Mouse (Mus musculus): Measurements from ENCODE around the gene Hoxd8. TPM values are rescaled to one million over a fixed set of nuclear protein-coding genes. Genes with fewer than 3 reads are reported as not detected.

Gene Hoxd8
- polyA plus RNA-seq, 1 experiment from 2014 or later: 11.6 TPM

- H3K27ac ChIP-seq: peak overlapping the region; percentile 93
- no peaks in the 10 kb centered on the region for H3K36me3 ChIP-seq
- peak overlapping the region; percentile 52 for H3K4me3 ChIP-seq
- peaks cover 57% of the 10 kb centered on the region for H3K4me1 ChIP-seq
- peak; percentile 80 for DNase-seq (ENCODE audit: low spot score)
- WGBS: 2% methylated on average over 45 of the region's 45 CpGs
- H3K9me3 ChIP-seq (replicated peaks): no peaks in the 10 kb centered on the region
- H3K27me3 ChIP-seq (ENCODE audit: low read depth, poor library complexity, severe bottlenecking): peaks cover 66% of the 10 kb centered on the region
Measured at GRCm38 (mm10) chr2:74752431-74753174, 48.2 kb downstream of the Hoxd8 start.

- H3K4me1 ChIP-seq: peaks cover 51% of the 10 kb centered on the region
- H3K27ac ChIP-seq: peak overlapping the region; percentile 93
- peaks cover 64% of the 10 kb centered on the region for H3K27me3 ChIP-seq (ENCODE audit: low read depth, poor library complexity, severe bottlenecking)
- H3K36me3 ChIP-seq: no peaks in the 10 kb centered on the region
- WGBS: 1% methylated on average over 25 of the region's 25 CpGs
- peak overlapping the region; percentile 52 for H3K4me3 ChIP-seq
- no peaks in the 10 kb centered on the region for H3K9me3 ChIP-seq (replicated peaks)
- DNase-seq (ENCODE audit: low spot score): no peak
Measured at GRCm38 (mm10) chr2:74753175-74753523, 48.7 kb downstream of the Hoxd8 start.

- H3K4me1 ChIP-seq: peaks cover 46% of the 10 kb centered on the region
- DNase-seq (ENCODE audit: low spot score): no peak
- no peaks in the 10 kb centered on the region for H3K9me3 ChIP-seq (replicated peaks)
- peak overlapping the region; percentile 93 for H3K27ac ChIP-seq
- H3K27me3 ChIP-seq (ENCODE audit: low read depth, poor library complexity, severe bottlenecking): peaks cover 60% of the 10 kb centered on the region
- peak overlapping the region; percentile 52; the same call in 1 of the 2 replicates for H3K4me3 ChIP-seq
- 26% methylated on average over 5 of the region's 5 CpGs for WGBS
- H3K36me3 ChIP-seq: no peaks in the 10 kb centered on the region
Measured at GRCm38 (mm10) chr2:74753711-74754110, 49.3 kb downstream of the Hoxd8 start.

MicroRNAs within 50 kb of the gene (microRNA counts, 519-probe panel; counts per million panel counts)
- microRNA mmu-miR-10b: 7,276 counts per million, percentile 97 among the panel's probes with 10 or more counts

Small RNAs within 50 kb of the gene (microRNA-seq; reads per million reads assigned to microRNA genes)
- gene Gm44463 (not detected), gene Mir10b (87,786 reads per million, percentile 99 among the genes with 10 or more reads in this experiment)

Other genes with a start within 250 kb of the Hoxd8 start
- 26.5 and 35.1 TPM in 2 replicates for gene Lnpk, start 125.2 kb upstream of the Hoxd8 start, polyA plus RNA-seq (2016; fragmentation: Nextera tagmentation; extraction: Ambion mirVana)
- 0.84 TPM in 1 of 2 replicates, not detected in the other for gene Evx2, start 45.1 kb upstream of the Hoxd8 start, polyA plus RNA-seq (2016; fragmentation: Nextera tagmentation; extraction: Ambion mirVana)
- gene Hoxd13, start 36.3 kb upstream of the Hoxd8 start, polyA plus RNA-seq (2016; fragmentation: Nextera tagmentation; extraction: Ambion mirVana): 9.3 and 17.8 TPM in 2 replicates
- gene Hoxd12, start 29.6 kb upstream of the Hoxd8 start, polyA plus RNA-seq (2016; fragmentation: Nextera tagmentation; extraction: Ambion mirVana): 26.0 and 44.8 TPM in 2 replicates
- 31.0 and 34.6 TPM in 2 replicates for gene Hoxd11, start 25.1 kb upstream of the Hoxd8 start, polyA plus RNA-seq (2016; fragmentation: Nextera tagmentation; extraction: Ambion mirVana)
- gene Hoxd10, start 12.7 kb upstream of the Hoxd8 start, polyA plus RNA-seq (2016; fragmentation: Nextera tagmentation; extraction: Ambion mirVana): 51.1 and 68.0 TPM in 2 replicates
- 38.0 and 52.3 TPM in 2 replicates for gene Hoxd9, start 6.9 kb upstream of the Hoxd8 start, polyA plus RNA-seq (2016; fragmentation: Nextera tagmentation; extraction: Ambion mirVana)
- 1.4 and 3.0 TPM in 2 replicates for gene Hoxd3, start 7.3 kb downstream of the Hoxd8 start, polyA plus RNA-seq (2016; fragmentation: Nextera tagmentation; extraction: Ambion mirVana)
- gene Hoxd4, start 7.3 kb downstream of the Hoxd8 start, polyA plus RNA-seq (2016; fragmentation: Nextera tagmentation; extraction: Ambion mirVana): 1.2 and 2.3 TPM in 2 replicates
- 0.70 and 0.79 TPM in 2 replicates for gene Gm28230, start 22.1 kb downstream of the Hoxd8 start, polyA plus RNA-seq (2016; fragmentation: Nextera tagmentation; extraction: Ambion mirVana)
- gene Hoxd1, start 58.4 kb downstream of the Hoxd8 start, polyA plus RNA-seq (2016; fragmentation: Nextera tagmentation; extraction: Ambion mirVana): 0.68 and 1.2 TPM in 2 replicates
- gene Mtx2, start 121.2 kb downstream of the Hoxd8 start, polyA plus RNA-seq (2016; fragmentation: Nextera tagmentation; extraction: Ambion mirVana): 128 and 140 TPM in 2 replicates

Data from limb, embryonic 10.5 days (tissue).